Mouse (Mus musculus): Measurements from ENCODE around the gene Lsamp.

Lsamp gene

DNA sequence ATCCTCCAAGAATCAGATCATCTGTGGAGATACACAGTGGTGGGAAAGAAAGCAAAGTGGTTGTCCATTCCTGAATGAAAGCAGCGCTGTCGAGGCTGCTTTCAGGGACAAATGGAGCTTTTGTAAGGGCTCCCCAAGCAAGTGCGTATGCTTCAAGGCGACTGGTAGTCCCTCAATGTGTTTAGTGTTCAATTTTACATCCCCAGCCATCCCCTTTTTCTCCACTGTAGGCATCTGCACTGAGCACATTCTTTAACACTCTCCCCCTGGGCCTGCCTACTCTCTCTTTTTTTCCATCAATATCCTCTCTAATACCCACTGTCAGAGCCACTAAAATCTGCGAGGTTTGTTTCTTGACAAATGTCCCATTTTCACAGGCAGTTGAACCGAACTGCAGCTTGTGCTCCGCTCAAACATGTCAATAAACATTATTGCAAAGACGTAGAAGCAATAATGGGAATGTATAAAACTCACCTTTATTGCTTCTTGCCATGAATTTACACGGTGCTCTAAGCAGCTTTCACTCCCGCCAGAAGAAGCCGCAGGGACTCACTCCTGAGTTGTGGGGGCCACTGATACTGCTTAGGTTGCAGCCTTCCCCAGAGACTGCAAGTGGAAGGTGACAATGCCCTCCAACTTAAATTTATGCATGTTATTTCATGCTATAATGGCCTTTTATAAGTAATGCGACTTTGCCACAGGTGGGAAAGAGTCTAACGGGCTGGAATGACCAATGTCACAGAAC, 250.2 kb downstream of the Lsamp start:
- DNase-seq (ENCODE audit: low read depth in 1 of 2, low spot score in 2 of 2) = no peak

DNA sequence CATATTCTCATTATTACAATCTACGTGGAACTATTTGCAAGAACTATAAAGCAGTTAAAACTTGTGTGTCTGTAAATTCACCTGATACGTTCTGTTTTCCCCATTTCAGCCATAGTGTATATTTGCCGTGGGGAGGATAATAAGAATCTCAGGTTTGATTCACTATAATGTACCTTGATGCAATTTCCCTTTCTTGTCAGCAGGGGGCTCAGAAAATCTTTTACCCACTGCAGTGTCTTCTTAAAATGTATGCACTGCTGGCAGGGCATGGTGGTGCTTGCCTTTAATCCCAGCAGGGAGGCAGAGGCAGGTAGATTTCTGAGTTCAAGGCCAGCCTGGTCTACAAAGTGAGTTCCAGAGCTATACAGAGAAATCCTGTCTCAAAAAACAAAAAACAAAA, 287.7 kb downstream of the Lsamp start:
- no peak for DNase-seq (ENCODE audit: low read depth in 1 of 2, low spot score in 2 of 2)

DNA sequence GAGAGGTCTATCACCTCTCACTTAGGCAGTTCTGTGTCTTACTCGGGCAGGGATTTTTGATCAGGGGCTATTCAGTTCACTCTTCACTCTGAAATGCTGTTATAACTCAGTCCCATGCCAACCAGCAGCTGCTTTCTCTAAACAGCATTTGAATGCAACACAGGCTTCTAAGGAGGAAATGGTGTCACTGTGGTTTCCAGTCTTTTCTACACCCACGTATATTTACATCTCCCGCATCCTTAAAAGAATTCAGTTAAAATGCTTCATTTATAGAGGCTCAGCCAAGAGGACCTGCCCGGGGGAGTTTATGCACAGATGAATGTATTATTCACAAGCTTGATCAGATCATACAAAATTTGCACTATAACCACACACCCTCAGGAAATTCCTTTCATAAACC, 306.0 kb downstream of the Lsamp start:
- DNase-seq (ENCODE audit: low read depth in 1 of 2, low spot score in 2 of 2) = no peak

DNA sequence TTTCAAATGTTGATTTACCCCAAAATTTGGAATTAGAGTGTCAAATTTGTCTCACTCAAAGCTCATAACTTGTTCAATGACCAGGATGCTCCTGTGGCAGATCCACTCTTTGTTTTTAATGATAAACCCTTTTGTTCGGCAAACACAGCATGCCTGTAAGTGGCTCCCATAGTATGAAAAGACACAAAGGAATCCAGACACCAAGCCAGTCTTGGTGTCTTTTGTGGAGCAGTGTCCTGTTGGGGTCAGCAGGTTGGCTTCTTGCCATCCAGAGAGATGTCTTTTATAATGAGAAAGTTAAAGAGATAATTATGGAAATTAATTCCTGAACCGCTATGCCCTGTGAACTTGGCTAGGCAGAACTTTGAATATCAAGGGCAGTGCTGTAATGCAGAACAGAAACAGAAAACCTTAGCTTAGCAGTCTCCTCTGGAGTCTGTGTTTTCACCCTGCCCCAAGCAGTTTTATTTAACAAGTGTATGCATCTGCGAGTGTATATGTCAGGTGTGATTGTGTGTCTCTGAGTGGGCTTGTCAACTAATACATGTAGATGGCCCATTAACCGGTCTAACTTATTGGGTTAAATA, 310.2 kb downstream of the Lsamp start:
- no peak for DNase-seq (ENCODE audit: low read depth in 1 of 2, low spot score in 2 of 2)

DNA sequence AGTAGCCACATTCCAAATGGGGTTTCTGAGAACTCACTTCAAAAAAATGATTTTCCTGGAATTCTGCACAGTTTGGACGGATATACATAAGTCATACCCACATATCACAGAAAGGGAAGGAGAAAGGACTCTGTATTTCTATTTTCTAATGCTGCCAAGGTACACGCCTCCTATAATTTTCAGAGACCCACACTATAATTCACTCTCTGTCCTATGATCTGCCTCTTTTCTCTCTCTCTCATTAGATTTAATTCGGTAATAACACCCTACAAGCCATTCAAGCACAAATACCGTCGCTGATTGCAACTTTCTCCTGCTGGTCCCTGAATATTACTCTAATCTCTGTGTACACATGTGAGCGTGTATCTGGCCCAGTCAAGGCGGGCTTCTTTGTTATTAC, 311.1 kb downstream of the Lsamp start:
- no peak for DNase-seq (ENCODE audit: low read depth in 1 of 2, low spot score in 2 of 2)

DNA sequence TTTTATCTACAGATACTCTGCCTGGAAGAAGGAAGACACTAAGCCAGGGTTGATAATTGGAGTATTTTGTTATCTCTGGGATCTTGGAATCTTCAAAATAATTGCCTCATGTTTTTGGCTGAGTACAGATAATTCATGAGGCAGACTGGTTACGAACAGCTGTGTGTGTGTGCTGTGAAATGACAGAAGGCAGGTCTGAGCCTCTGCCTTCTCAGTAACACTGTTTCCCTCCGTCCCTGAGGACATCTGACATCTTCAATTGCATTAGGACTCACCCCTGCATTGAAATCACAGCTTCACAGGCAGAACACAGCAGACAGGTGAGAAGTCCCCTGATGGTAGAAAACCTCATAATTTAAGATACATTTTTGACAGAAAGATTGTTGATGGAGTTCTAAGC, 323.5 kb downstream of the Lsamp start:
- no peak for DNase-seq (ENCODE audit: low read depth in 1 of 2, low spot score in 2 of 2)

DNA sequence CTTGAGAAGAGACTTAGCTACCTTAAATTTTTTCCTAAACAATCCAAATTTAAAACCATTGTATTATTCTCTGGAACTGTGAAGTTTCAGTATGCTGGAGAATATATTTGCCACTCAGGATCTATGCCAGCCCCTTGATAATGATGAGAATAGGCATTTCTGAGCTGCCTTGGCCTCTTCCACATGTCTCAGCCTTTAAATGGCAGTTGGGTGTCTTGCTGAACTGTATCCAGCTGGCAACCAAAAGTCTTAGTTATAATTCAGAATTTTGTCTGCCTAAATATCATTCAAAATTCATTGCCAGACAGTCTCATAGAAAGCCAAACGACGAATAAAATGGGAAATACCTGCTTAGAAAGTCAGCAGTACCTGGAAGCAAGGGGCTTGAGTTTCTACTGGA, 332.0 kb downstream of the Lsamp start:
- no peak for DNase-seq (ENCODE audit: low read depth in 1 of 2, low spot score in 2 of 2)

DNA sequence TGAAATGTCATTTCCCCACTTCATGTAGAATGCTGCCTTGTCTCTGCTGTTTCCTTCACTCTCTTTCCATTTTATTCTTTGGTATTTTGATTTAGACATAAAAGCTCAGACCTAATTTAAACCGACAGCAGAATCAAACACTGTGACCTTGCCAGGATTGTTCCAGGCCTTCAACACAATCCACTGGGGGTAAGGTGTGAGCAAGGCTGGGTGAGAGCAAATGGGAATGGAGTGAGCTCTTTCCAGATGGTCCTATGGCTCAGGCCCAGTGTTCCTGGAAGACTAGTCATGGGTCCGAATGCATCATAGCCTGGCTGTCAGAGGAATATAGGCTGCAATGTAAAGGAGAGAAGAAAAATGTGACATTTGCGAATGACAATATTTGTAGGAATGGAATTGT, 340.6 kb downstream of the Lsamp start:
- no peak for DNase-seq (ENCODE audit: low read depth in 1 of 2, low spot score in 2 of 2)

DNA sequence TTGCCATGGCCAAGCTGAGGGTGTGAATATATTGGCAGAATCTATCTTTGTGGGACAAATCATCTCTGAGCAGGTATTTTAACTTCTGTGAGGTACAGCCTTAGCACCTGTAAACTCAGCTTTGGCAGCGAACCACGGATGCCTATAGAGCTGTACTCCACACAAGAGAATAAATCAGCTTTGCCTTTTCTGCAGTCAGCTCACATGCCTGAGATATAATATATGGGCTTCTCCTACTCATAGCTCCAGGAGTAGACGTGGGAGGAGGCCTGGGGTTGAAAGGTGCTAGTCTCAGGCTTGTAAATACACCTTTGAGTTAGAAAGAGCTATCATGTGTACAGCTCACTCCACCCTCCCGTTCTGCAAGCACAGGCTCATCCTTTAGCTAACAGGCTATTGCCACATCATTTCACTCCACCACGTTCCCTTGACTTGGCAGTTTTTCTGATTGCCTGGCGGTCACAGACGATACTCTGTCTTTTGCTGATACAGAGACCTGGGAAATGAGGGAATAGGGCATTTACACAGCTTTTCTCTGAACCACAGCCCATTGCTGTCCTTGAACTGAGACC, 344.2 kb downstream of the Lsamp start:
- DNase-seq (ENCODE audit: low read depth in 1 of 2, low spot score in 2 of 2) = no peak

DNA sequence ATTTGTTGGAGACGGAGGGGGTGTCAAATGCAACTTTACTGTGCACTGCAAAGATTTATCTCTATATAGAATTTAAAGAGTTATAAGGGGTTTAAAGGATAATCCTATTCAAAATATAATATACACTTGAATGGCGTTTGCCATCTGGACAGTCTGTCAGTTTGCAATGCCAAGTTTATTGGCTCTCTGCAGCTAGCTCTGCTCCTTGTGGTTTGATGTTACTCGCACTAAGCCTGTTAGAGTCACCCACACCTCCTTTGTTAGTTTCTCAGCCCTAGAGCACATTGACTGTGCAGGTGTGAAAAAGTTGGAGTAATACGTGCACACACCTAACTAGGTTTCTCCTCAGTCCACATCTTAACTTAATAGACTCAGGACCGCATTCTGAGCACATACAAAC, 385.5 kb downstream of the Lsamp start:
- no peak for DNase-seq (ENCODE audit: low read depth in 1 of 2, low spot score in 2 of 2)

DNA sequence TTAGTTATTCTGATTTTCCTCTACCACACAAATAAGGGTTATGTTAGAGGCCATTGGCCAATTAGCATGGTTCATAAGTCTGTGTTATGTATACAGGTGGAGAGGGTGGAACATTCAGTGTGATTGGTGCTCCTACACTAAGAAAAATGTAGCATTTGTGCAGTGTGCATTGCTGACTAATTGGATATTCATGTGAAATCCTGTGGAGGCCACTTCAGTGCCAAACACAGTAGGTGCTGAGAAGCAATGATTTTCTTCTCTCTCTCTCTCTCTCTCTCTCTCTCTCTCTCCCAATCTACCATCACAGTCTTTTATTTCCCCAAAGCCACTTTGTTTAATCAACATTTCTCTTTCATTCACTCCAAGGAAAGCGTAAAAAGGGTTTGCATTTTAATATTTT, 387.1 kb downstream of the Lsamp start:
- no peak for DNase-seq (ENCODE audit: low read depth in 1 of 2, low spot score in 2 of 2)

DNA sequence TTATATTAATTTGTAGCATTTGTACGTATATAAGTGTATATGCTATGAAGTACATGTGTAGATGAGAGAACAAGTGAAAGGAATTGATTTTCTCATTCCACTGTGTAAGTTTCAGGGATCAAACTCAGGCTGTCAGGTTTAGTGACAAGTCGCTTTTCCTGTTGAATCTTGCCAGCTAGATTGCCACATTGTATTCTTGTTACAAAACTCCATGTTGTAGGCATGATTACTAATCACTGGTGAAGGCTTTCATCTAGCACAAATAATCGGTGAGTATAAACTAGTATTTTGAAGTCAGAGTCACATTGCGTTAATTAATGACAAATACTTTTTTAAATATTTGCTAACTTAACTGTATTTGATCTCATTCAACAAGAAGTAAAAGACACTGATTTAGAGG, 391.2 kb downstream of the Lsamp start:
- no peak for DNase-seq (ENCODE audit: low read depth in 1 of 2, low spot score in 2 of 2)

DNA sequence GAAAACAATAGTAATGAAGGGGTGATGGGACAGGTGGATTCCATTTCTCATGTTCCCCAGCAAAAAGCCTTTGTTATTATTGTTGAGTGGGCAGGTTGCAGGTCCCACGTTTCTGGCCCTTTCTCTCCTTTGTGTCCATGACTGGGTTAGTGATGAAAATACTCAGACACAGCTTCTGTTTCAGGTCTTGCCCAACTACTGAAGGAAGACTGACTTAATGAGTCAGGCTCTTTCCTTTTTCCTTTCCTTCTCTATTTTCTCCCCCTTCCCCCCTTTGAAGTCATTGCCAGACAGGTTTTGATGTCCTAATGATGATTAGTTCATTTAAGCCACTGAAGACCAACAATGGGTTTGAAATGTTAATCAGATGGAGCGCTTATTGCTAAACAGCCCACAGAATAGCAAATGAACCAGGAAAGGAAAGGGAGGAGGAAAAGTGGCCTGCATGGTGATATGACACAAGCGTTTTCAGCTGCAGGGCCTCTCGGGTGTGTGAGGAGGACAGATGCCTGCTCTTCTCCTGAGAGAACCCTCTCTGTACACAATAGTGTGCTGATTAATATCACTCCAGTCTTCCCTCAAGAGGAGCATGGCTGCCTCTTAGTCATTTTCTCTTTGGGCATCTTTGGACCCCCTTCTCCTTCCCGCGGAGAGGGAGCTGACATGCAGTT, 393.1 kb downstream of the Lsamp start:
- DNase-seq (ENCODE audit: low read depth in 1 of 2, low spot score in 2 of 2) = no peak

DNA sequence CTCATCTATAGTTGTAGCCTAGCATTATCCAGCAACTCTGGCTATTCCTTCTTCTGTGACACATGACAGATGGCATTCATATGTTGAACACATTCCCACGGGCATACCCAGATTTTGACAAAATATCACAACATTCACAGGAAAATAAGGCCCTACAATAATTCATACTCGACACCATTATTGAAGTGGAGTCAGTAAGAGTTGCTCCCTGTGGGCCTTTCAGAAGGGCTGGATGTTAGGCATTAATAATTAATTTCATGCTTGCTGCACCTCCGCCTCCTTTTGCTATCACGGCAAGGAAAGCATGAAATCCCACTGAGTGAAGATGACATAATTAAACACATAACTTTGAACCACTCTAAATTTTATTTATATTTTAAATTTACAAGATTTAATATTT, 407.9 kb downstream of the Lsamp start:
- no peak for DNase-seq (ENCODE audit: low read depth in 1 of 2, low spot score in 2 of 2)

DNA sequence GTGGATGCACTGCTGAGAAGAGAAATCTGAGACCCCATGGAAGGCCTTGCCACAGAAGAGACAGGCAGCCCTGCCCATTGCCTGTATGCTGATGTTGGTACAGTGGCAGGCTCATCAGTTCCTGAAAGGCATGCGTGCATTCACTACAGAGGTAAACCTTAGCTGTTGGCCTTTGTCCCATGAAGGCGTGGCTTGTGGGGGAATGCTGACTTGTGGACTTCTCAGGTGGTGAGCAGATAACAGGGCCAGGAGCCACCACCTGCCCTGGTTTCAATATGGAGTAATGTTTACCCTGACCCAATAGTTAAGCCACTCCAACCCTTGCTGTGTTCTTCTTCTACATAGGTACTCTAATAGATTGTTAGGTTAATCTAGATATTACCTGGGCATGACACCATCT, 415.4 kb downstream of the Lsamp start:
- DNase-seq (ENCODE audit: low read depth in 1 of 2, low spot score in 2 of 2) = no peak

DNA sequence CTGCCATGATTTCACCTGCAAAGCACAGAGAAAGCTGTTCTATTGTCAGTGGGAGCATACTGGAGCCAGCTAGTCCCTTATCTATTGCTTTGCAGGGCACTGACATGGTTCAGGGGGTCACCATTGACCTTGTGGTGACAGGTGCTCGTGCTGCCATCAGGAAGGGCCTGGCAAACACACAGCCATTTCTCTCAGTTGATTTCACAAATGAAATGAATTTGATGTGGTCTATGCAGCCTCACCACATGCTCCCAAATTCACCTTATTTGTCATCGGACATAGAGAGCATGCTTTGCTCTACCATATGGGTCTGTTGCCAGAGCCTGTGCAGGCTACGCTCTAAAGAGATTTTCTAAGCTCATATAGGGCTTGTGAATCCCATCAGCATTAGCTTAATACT, 450.1 kb downstream of the Lsamp start:
- no peak for DNase-seq (ENCODE audit: low read depth in 1 of 2, low spot score in 2 of 2)

DNA sequence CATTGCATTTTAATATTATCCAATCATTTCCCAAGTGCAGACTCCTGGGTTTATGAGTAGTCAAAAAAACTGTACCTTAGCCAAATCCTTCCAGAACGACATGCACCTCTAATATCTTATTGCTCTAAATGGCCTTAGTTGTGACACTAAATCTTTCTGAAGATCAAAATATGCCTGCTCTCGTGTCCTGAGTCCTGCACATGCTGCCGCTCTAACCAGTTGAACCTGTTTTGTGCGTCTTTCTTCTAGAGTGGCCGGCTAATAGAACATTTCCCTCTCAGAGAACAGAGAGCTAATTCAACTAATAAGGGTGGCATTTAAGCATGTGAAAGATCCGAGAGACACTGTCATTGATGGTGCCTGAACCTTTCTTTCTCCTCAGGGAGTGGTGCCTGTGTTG, 452.3 kb downstream of the Lsamp start:
- DNase-seq (ENCODE audit: low read depth in 1 of 2, low spot score in 2 of 2) = no peak

DNA sequence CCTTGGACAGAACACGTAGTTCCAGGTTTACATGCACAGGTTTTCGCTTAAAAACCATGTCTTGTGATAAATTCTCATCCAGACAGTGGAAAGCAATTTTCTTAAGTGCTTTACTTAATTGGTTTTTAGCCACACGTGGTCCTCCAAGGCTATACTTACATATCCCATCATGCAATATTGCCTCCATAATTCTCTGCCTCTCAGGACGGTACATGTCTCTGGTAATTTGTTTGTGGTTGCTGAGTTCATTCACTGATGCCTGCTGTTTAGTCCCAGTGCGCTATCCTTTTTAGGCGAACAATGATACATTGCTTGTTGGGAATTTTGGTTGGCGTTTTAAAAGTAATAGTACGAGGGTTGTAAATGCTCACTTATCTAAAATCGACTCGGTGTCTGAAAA, 453.7 kb downstream of the Lsamp start:
- DNase-seq (ENCODE audit: low read depth in 1 of 2, low spot score in 2 of 2) = no peak

DNA sequence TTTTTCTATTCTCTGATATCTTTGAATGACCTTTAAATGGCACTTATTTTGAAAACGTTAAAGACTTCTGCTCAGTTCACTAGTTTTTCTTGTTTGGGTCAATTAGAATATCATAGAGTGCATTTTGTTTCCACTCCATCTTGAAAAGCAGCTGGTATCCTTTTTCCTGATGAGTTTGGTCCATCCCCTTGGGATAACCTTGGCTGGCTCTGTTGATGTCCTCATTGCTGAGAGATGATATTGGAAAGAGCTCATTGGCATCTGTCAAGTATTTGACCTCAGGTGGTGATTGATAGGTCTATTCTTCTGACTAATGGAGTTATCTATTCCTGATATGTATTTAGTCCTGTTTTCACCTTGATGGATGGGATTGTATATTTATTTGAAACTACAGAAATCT, 454.7 kb downstream of the Lsamp start:
- no peak for DNase-seq (ENCODE audit: low read depth in 1 of 2, low spot score in 2 of 2)

DNA sequence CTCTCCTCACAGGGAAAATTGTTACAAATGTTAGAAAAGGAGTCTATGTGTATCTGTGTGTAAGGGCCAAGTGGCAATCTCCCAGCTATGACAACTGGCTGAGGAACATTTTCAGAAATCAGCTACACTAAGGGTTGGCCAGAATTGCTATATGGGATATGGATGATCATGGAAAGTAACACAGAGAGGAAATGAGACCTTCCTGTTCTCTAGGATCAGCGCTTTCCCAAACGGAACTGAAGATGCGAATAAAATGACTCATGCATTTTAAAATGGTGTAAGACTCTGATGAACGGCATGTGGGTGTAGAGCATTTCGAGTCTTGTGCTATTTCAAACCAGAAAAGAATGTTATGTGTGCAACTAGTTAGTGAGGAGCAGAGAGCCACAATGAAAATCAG, 462.4 kb downstream of the Lsamp start:
- DNase-seq (ENCODE audit: low read depth in 1 of 2, low spot score in 2 of 2) = no peak

DNA sequence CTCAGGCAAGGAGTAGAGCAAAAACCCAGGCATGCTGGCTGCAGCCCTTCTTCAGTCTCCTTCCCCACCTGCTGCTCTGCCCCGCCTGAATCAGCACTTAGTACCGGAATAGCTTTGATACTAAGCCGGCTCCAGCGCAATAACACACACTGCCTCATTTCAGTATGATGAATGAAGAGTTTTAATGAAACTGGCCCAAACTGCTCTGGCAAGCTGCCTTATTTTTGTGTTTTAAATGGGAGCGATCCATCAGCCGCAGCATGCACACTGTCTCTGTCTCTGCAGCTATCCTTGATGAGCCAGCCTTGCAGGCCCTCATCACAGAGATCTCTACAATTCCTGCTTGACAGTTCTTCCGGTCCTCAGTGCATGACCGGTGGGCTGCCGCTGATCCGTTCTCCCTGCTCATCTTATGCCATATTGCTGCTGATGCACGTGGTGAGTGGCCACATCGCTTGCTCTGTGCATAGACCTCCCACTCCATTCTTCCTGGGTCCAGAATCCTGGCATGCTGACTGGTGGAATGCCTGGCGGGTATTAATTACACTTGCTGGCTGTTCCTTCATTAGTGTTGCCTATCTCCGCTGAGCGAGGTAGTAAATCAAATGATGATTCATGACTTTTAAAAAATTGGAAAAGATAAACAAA, 479.4 kb downstream of the Lsamp start:
- no peak for DNase-seq (ENCODE audit: low read depth in 1 of 2, low spot score in 2 of 2)

DNA sequence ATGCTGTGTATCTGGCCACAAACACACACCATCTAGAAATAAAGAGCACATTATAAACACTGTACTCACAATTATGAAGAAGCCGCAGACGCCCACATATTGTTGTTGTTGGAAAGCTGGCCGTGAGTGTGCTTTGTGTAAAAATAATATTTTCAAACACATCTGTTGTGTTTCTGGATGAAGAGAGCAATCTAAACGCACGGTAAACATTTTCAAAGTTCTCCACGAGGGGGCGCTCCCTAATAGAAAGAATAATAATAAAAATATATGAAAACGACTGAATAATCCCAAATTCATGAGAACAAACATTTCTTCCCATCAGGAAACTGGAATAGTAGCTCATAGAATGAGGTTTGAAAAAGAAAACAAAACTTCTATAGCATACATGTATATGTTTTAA, 482.4 kb downstream of the Lsamp start:
- no peak for DNase-seq (ENCODE audit: low read depth in 1 of 2, low spot score in 2 of 2)
